Mouse (Mus musculus) ES-Bruce4 (cell line): ENCODE measurements at regions not wholly inside any gene's neighbourhood (a gene's known extent, or its start where the extent isn't known, plus 50 kb on each side); places are given as distances from the start of the nearest gene placed in this dataset.

Source experiments
- CTCF ChIP-seq: IDR thresholded peaks from one replicate; pipeline ENCODE4 v1.8.1; 2011; ENCODE audit warnings: low read depth, low read length
- EP300 ChIP-seq: IDR thresholded peaks from 2 replicates; pipeline ENCODE4 v1.6.1; 2011; ENCODE audit warnings: low read depth, low read length; ENCODE audit not compliant: insufficient read depth
- POLR2A ChIP-seq: IDR thresholded peaks from one replicate; pipeline ENCODE4 v1.8.1; 2011; ENCODE audit warnings: low read length; ENCODE audit not compliant: insufficient read depth

DNA sequence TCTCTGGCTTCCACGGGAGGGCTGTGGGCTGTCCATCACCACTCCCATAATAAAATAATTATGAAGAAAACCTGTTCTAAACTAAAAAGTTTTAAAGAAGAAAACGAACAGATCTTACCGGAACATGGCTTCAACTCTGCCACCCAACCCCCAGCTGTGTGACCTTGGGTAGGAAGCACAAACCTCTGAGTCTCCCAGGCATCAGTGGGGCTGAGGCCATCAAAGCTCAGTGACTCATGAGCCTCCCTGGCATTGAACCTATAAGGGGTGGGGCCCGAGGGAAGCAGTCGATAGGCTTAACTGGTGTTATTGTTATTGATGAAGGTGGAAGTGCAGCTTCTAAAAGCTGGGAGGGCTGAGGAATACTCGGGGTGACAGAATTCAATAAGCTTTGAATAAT, 83.1 kb upstream of the Zc3h12a start:
- TF ChIP-seq POLR2A (no peak), CTCF (no peak), EP300 (no peak)
